Mouse (Mus musculus) testis, adult 2 months (tissue): ENCODE results near the gene Ndufaf3. TPM values are rescaled to one million over a fixed set of nuclear protein-coding genes. Genes with fewer than 3 reads are reported as not detected.
A peak's percentile ranks its signal among the peaks of the same experiment; 100 is the strongest.

ENCODE experiments used
- H3K27ac ChIP-seq: fragments of 200-500 bp; 2 replicates; pipeline ENCODE4 v1.5.1; 2012; ENCODE audit warnings: low read depth, low read length; ENCODE audit not compliant: control insufficient read depth, insufficient read depth
- H3K27me3 ChIP-seq: fragments of 200-500 bp; 2 replicates; pipeline ENCODE4 v1.6.1; 2012; ENCODE audit warnings: mild to moderate bottlenecking, low read length, moderate library complexity; ENCODE audit not compliant: control insufficient read depth, insufficient read depth
- H3K36me3 ChIP-seq: fragments of 200-500 bp; 2 replicates; pipeline ENCODE4 v1.6.1; 2012; ENCODE audit warnings: mild to moderate bottlenecking, low read length; ENCODE audit not compliant: control insufficient read depth, insufficient read depth
- H3K4me1 ChIP-seq: fragments of 200-500 bp; 2 replicates; pipeline ENCODE4 v1.6.1; 2012; ENCODE audit warnings: low read length; ENCODE audit not compliant: control insufficient read depth, insufficient read depth
- H3K4me3 ChIP-seq: fragments of 200-500 bp; 2 replicates; pipeline ENCODE4 v1.5.1; 2012; ENCODE audit warnings: low read depth, mild to moderate bottlenecking, low read length, moderate library complexity, mixed read lengths; ENCODE audit not compliant: control insufficient read depth
- CTCF ChIP-seq: fragments of 200-500 bp; IDR thresholded peaks from 2 replicates; pipeline ENCODE4 v1.5.1; 2012; ENCODE audit warnings: low read depth, mild to moderate bottlenecking, inconsistent platforms, low read length, moderate library complexity; ENCODE audit not compliant: control insufficient read depth, insufficient read depth, insufficient replicate concordance
- POLR2A ChIP-seq: fragments of 200-500 bp; IDR thresholded peaks from 2 replicates; pipeline ENCODE4 v1.6.1; 2012; ENCODE audit warnings: low read depth, mild to moderate bottlenecking, inconsistent platforms, low read length, moderate library complexity; ENCODE audit not compliant: control insufficient read depth
- polyA plus RNA-seq: library from polyadenylated mRNA; depleted of rRNA; stranded (reverse); fragments of >200 nt; gene quantifications from 2 replicates; pipeline ENCODE4 v1.2.3, GENCODE M21; 2012; rRNA removed

The Ndufaf3 gene
- polyA plus RNA-seq, 1 experiment, result 347 TPM

- Histone ChIP-seq H3K36me3 (peaks cover 1% of the 10 kb centered on the region; the same call in 1 of the 2 replicates), H3K4me3 (no peak overlapping the region), H3K27me3 (no peaks in the 10 kb centered on the region), H3K27ac (no peak overlapping the region), H3K4me1 (no peaks in the 10 kb centered on the region)
- TF ChIP-seq CTCF (no peak), POLR2A (no peak)
Observed at GRCm38 (mm10) chr9:108530954-108531353, 36.3 kb downstream of the Ndufaf3 start.

GRCm38 (mm10) chr9:108525400-108525799 lies 41.8 kb downstream of the Ndufaf3 start:
- TF ChIP-seq POLR2A (no peak), CTCF (no peak)
- Histone ChIP-seq H3K36me3 (peaks cover 1% of the 10 kb centered on the region; the same call in 1 of the 2 replicates), H3K27ac (no peak overlapping the region), H3K4me3 (no peak overlapping the region), H3K4me1 (no peaks in the 10 kb centered on the region), H3K27me3 (no peaks in the 10 kb centered on the region)

GRCm38 (mm10) chr9:108523341-108523740 lies 43.9 kb downstream of the Ndufaf3 start:
- no peak overlapping the region for H3K27ac ChIP-seq
- no peak overlapping the region for H3K4me3 ChIP-seq
- no peaks in the 10 kb centered on the region; the same call in 1 of the 2 replicates for H3K4me1 ChIP-seq
- TF ChIP-seq CTCF (no peak), POLR2A (no peak)
- H3K27me3 ChIP-seq, result no peaks in the 10 kb centered on the region
- no peaks in the 10 kb centered on the region for H3K36me3 ChIP-seq

GRCm38 (mm10) chr9:108521604-108522003 lies 45.6 kb downstream of the Ndufaf3 start:
- Histone ChIP-seq H3K36me3 (no peaks in the 10 kb centered on the region), H3K4me3 (no peak overlapping the region), H3K27ac (no peak overlapping the region), H3K27me3 (no peaks in the 10 kb centered on the region), H3K4me1 (no peaks in the 10 kb centered on the region; the same call in 1 of the 2 replicates)
- TF ChIP-seq CTCF (no peak), POLR2A (no peak)

GRCm38 (mm10) chr9:108517931-108518332 lies 49.3 kb downstream of the Ndufaf3 start:
- H3K4me1 ChIP-seq, result peaks cover 6% of the 10 kb centered on the region
- peak overlapping the region; percentile 88 for H3K4me3 ChIP-seq
- H3K27me3 ChIP-seq, result no peaks in the 10 kb centered on the region
- peak overlapping the region; percentile 94 for H3K27ac ChIP-seq
- peaks cover 6% of the 10 kb centered on the region for H3K36me3 ChIP-seq
- TF ChIP-seq CTCF (no peak), POLR2A (no peak; the same call in 1 of the 2 replicates)

- peaks cover 6% of the 10 kb centered on the region for H3K36me3 ChIP-seq
- no peaks in the 10 kb centered on the region for H3K27me3 ChIP-seq
- peak overlapping the region; percentile 99 for H3K27ac ChIP-seq
- TF ChIP-seq CTCF (no peak), POLR2A (peak; percentile 41)
- H3K4me3 ChIP-seq, result peak overlapping the region; percentile 97
- H3K4me1 ChIP-seq, result peaks cover 6% of the 10 kb centered on the region
Observed at GRCm38 (mm10) chr9:108517253-108517930, 49.8 kb downstream of the Ndufaf3 start.

- Histone ChIP-seq H3K27ac (peak within 1 kb of the TSS; percentile 99), H3K4me3 (peak within 1 kb of the TSS; percentile 97), H3K36me3 (peaks cover 6% of the 10 kb centered on the region), H3K4me1 (peaks cover 6% of the 10 kb centered on the region), H3K27me3 (no peaks in the 10 kb centered on the region)
- TF ChIP-seq CTCF, result no peak
- TF ChIP-seq POLR2A, result peak; percentile 90
Observed at GRCm38 (mm10) chr9:108516380-108517251, 50.6 kb downstream of the Ndufaf3 start, which contains the start of gene Qrich1. Gene Qrich1 (plus strand): TSS chr9:108516806.

Other genes starting within 250 kb of the Ndufaf3 start
- 64.0 and 88.9 TPM in 2 replicates for gene Gpx1, start 228.5 kb downstream of the Ndufaf3 start, polyA plus RNA-seq
- gene Usp4, start 219.6 kb downstream of the Ndufaf3 start, polyA plus RNA-seq, result 115 and 116 TPM in 2 replicates
- 72.2 and 91.0 TPM in 2 replicates for gene 1700102P08Rik, start 174.6 kb downstream of the Ndufaf3 start, polyA plus RNA-seq
- gene Ccdc36, start 138.9 kb downstream of the Ndufaf3 start, polyA plus RNA-seq, result 5.3 and 5.8 TPM in 2 replicates
- gene BC048562, start 131.0 kb downstream of the Ndufaf3 start, polyA plus RNA-seq, result 91.8 and 100 TPM in 2 replicates
- gene Ccdc71, start 106.9 kb downstream of the Ndufaf3 start, polyA plus RNA-seq, result 19.4 and 20.6 TPM in 2 replicates
- 15.2 and 18.7 TPM in 2 replicates for gene Klhdc8b, start 105.9 kb downstream of the Ndufaf3 start, polyA plus RNA-seq
- 23.3 and 24.3 TPM in 2 replicates for gene Lamb2, start 87.7 kb downstream of the Ndufaf3 start, polyA plus RNA-seq
- 128 and 134 TPM in 2 replicates for gene Usp19, start 76.8 kb downstream of the Ndufaf3 start, polyA plus RNA-seq
- 159 and 195 TPM in 2 replicates for gene Qars, start 59.7 kb downstream of the Ndufaf3 start, polyA plus RNA-seq
- 196 and 208 TPM in 2 replicates for gene Qrich1, start 50.6 kb downstream of the Ndufaf3 start, polyA plus RNA-seq
- 172 and 183 TPM in 2 replicates for gene Impdh2, start 7.1 kb downstream of the Ndufaf3 start, polyA plus RNA-seq
- gene Dalrd3, start 2.5 kb upstream of the Ndufaf3 start, polyA plus RNA-seq, result 184 and 185 TPM in 2 replicates
- 13.4 and 13.5 TPM in 2 replicates for gene Wdr6, start 11.3 kb upstream of the Ndufaf3 start, polyA plus RNA-seq
- 5.4 and 5.5 TPM in 2 replicates for gene P4htm, start 30.2 kb upstream of the Ndufaf3 start, polyA plus RNA-seq
- 138 and 143 TPM in 2 replicates for gene Arih2, start 82.0 kb upstream of the Ndufaf3 start, polyA plus RNA-seq
- 19.7 and 20.4 TPM in 2 replicates for gene Slc25a20, start 94.7 kb upstream of the Ndufaf3 start, polyA plus RNA-seq
- gene Prkar2a, start 121.9 kb upstream of the Ndufaf3 start, polyA plus RNA-seq, result 105 and 112 TPM in 2 replicates
- gene Ip6k2, start 216.4 kb upstream of the Ndufaf3 start, polyA plus RNA-seq, result 49.7 and 54.0 TPM in 2 replicates
- gene Nckipsd, start 240.9 kb upstream of the Ndufaf3 start, polyA plus RNA-seq, result 5.6 and 5.9 TPM in 2 replicates